Mouse (Mus musculus): ENCODE measurements at regions not wholly inside any gene's neighbourhood (a gene's known extent, or its start where the extent isn't known, plus 50 kb on each side); places are given as distances from the start of the nearest gene placed in this dataset.

DNA sequence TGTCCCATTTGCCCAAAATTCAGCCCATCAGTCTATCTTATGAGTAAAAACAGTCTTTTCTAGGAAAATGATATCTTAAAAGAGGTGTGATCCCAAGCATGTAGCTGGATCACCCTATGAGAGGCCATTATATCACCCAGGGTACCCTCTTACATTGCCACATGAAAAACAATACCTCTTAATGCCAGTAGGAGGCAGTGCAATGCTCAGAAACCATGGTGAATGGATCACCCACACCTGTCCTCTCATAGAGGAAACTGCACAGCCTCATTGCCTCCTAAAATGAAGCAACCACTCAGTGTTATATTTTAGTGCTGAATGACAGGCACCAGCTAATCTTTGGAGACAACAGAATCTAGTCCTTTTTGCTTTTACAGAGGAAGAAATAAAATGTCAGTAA is 114.0 kb upstream of the Nxt1 start:
- DNase-seq, result no peak

DNA sequence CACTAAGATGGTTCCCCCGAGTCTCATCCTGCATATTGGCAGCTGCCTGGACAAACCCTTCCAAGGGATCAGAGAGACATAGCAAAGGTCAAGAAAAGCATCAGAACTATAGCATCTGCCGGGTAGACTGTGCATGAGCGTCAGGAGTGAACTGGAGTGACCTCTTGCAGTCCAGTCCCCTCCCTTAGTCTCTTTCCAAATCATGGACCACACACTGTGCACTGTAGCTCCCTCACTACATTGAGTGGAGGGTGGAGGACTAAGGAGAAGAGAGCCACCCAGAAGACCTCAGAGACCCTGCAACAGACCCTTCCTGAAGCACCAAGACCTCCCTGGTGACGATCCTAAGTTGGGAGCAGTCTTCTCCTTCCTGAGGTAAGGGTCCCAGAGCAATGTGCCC is 107.8 kb upstream of the Cd93 start:
- DNase-seq, result no peak

DNA sequence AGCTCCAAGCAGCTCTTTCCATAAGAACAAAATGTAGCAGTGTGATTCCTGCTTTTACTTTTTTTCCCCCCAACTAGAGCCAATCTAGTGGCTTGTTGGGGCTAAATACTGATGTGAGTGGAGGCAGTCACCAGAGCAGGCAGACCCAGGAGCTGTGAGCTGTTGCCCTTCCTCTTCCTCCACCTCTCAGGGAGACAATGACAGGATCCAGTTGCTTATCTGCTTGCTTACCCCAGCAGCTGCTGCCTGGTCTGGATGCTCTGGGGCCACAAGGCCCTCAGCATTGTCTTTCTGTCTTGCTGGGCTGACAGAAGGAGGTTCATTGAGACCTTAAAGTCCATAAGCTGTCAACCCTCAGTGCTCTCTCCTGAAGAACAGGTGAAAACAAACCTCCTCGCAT is 106.3 kb upstream of the Cd93 start:
- no peak for DNase-seq

DNA sequence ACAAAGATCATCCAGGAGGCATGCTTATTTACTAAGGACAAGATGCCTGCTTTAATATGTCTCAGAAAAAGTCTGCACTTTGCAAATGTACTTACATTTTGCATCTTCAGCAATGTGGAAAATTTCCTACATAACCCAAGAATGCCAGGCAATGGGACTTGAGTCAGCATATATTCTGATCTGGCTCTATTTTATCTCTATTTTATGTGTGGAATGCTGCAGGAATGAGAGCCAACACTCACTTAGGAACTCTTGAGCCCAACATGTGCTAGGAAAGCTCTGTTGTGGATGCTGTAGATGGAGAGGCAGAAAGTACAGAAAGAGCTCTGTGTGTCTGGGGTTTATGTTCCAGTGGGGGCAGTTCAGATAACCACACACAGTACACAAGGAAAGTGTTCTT is 99.0 kb upstream of the Cd93 start:
- no peak for DNase-seq

DNA sequence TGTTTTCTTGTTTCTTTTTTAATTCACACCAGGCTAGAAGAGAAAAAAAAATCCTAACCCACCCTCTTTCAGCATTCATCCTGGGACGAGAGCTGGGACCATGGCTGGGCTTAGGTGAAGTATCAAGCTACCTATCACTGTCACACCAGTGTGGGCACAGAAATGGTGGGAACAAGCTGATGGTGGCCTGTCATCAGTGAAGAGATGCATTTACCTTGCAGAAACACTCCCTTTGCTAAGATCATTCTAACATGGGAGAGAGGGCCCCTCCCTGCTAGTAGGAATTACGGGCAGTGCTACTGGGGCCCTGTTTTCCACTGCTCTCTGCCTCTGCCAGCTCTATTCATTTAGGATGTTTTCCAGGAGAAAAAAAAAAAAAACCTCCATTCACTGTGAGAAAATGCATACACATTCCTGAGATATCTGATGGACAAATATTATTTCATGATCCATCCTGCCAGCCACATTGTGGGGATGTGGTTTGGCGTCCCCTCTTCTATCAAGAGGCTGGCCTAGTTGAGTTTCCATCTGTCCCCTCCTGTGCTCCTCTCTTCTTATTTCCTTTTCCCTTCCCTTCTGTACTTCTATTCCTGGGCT is 94.6 kb upstream of the Cd93 start:
- DNase-seq, result no peak

DNA sequence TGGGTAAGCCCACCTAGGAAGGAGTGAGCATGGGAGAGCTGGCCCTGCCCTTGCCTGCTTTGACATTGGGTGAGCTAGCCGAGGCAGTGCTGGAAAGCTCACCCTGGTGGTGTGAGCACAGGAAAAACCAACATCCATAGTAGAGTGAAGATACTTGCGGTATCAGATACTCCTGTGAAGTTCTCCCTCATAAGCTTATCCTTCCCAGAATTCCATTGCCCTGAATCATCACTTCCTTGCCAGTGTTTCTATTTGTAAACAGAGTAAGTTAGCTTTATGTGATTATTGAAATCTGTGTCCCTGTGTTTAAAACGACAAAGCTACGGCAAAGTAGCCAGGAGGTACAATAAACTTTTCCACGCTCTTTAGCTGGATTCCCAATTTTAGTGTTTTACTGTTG is 93.9 kb upstream of the Cd93 start:
- no peak for DNase-seq

DNA sequence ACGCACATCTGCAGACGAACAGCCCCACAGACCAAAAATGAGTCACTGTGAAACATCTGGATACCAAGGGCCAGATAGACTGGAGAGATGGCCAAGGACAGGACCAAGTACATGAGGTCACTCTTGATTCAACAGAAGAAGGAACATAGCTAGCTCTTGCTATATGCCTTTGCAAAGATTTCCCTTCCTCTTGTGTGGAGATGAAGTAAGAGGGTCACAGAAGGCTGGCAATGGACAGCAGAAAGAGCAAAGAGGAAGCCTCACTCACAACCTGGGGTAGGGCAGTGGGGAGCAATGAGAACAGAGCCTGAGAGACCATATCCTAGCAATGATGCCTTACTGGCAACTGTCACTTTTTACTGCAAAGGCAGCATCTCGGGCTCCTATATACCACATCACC is 93.2 kb upstream of the Cd93 start:
- no peak for DNase-seq

DNA sequence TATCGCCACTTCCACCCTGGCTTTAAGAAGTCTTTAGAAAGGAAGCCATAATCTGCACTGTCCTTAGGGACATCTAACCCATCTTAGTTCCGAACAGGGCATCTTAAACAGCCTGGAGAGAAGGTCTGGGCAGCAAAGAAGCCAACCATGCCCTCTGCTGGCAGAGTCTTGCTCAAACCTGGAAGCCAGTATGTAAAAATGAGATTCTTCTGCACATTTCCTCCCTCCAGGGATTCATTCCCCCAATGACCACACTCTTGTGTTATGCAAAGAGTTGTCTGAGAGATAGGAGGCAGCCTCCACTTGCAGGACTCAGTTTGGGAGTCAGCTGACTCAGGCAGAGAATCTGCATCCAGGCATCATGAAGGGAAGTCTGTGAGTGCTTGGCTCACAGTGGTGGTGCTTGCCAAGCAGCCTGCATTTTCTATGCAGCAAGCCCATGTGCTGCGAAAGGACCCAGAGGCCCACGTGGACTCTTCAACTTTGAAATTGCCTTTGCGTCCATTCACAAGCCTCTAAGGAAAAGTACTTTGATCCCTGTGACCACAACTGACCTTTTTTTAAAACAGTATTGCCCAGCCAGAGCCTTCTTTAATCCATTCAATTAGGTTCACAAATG is 92.3 kb upstream of the Cd93 start:
- peak in 1 of 2 experiments; percentile 12 for DNase-seq

DNA sequence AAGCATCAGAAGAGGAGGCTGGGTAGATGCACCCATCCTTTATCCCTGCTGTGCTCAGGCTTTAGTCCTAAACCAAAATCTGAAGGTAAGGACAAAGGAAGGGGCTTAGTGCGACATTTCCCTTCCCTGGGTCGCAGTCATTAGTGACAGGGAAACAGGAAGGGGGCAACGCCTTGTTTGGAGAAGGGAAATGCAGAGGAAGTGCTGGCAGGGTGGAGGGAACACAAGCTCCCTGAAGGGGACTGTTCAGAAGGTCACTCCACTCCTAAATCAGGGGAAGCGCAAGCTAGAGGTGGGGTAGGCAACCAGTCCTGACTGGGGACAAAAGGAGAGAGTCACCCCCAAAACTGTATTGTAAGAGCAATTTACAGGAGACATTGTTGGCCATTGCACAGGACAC is 88.7 kb upstream of the Cd93 start:
- no peak for DNase-seq

DNA sequence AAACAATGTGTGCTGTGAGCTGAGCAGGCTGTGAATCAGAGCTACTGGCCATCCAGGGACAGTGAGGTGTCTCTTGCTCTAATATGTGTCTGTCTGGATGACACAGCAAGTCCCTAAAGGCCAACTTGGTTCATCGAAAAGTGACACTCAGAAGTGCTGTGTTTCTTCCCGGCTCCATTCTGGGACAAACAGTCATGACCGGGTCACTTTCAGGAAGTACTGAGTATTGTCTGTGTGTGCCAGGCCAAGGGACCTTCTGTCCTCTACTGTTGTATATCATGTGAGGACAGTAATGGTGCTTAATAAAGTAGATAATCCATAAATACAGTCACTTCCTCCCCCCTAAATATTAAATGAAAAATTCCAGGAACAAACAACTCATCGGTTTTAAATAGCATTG is 87.2 kb upstream of the Cd93 start:
- no peak for DNase-seq

DNA sequence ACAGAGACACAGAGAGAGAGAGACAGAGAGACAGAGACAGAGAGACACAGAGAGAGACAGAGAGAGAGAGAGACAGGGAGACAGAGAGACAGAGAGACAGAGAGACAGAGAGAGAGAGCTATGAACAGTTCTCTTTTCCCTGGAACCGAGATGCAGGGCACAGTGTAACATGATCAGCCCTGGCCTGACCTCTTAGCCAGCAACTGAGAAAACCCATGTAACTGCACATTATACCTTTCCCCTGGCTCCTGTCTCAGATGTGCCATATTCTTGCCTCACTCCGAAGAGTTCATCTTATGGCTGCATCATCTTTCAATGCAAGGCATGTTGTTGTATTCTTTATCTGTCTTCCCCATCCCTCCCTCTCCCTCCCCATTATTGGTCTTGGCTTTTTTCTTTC is 86.5 kb upstream of the Cd93 start:
- no peak for DNase-seq

DNA sequence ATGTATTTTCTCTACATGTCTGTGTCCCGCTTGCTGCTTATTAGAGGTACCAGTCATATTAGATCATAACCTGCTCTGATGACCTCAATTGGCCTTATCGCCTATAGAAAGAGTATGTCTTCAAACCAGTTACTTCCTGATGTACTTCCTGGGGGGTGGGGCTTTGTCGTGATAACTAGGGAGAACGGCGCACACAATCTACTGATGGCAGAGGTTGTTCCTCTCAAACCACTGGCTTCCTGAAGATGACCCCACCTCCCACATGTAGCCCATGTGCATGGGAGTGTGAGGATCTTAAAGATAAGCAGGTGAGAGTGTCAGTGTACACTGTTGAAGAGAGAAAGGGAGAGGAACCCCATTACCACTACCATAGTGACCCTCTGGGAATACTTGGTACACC is 84.4 kb upstream of the Cd93 start:
- no peak for DNase-seq

DNA sequence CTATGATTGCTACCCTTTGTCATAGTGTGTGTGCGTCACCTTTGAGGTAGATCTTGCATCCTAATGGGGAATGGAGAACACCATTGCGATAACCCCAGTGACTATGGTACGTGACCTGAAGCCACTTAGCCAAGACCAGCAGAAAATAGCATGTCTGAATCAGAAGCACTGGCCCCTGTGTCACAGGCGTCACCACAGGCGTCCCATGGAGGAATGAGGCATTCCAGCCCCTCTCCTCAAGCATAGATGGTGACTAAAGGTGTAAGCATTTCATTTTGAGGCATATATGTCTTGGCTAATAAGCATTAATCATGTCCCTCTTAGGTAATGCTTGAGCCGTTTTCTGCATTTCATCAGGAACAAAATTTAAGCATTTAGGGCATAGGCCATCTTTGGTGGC is 82.1 kb upstream of the Cd93 start:
- no peak for DNase-seq

DNA sequence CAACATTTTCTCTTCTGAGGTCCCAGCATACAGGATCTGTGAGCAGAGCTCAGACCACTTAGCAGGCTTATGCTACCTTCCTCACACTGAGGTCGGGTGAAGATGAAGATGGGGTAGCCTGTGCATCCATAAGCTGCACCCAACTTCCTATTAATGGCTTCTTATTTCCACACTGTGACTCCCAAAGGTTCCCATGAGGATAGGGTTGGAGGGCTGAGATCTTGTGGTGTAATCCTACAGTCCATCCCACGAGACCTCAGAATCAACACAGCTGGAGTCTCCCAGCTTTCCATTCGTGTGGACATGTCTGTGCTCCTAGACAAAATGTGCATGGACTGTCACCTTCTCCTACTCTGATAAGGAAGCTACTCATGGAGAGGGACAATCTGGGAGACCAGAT is 80.0 kb upstream of the Cd93 start:
- DNase-seq, result no peak

DNA sequence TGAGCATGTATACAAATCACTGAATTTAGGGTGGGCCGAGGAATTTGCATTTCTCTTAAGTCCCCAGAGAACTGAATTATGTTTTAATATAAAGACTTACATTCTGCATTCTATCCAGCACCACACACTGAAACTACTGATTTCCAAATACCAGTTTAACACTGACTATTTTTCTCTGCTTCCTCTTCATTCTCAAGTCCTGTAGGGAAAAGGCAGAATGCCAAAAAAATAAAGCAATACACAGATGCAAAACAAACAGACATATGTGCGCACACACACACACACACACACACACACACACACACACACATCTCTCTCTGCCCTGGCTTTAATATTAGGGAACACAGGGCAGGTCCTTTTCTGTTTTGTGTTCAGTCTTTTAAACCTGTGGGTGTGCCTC is 79.6 kb upstream of the Cd93 start:
- no peak for DNase-seq

DNA sequence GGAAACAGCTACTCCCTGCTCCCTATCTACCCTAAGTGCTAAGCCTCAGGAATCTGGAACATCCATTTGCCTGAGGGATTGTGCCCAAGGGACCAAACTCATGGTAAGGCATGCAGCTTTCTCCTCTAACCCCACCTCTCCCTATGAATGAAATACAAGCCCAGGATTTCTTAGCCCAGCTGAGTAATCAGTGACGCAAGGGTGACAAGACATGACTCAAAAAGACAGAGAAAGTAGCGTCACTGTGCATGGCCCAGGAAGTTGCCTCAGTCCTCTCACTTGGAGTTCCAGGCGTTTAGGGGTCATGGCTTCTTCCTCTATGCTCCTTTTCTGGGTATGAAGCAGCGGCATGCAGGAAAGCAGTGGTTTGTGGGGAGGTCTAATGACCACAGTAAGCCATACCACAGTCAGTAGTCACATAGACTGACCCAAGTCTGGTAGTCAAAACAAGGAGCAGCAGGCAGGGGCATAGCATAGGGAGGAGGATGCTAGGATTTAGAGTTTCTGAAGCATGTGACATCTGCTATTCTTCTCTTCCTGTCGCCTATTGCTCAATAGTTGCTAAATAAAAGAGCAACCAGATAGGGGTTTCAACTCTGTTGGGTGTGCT is 78.7 kb upstream of the Cd93 start:
- no peak for DNase-seq

DNA sequence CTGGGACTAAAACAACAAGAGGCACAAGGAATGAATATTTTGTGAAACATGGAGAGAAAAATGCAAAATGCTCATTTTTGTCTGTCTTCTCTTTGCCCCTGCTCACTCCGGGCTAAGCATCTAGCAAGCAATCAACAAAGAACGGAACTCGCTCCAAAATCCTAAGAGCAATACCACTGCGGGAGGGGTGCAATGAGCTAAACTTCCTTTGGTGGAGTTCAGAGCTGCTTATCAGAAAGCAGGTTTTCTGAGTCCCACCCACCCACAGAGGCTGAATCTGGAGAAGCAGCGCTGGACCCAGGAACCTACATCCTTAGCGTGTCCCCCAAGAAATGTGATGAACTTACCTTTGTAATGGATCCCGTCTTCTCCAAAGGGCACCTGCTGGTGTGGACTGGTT is 76.9 kb upstream of the Cd93 start:
- DNase-seq, result no peak

DNA sequence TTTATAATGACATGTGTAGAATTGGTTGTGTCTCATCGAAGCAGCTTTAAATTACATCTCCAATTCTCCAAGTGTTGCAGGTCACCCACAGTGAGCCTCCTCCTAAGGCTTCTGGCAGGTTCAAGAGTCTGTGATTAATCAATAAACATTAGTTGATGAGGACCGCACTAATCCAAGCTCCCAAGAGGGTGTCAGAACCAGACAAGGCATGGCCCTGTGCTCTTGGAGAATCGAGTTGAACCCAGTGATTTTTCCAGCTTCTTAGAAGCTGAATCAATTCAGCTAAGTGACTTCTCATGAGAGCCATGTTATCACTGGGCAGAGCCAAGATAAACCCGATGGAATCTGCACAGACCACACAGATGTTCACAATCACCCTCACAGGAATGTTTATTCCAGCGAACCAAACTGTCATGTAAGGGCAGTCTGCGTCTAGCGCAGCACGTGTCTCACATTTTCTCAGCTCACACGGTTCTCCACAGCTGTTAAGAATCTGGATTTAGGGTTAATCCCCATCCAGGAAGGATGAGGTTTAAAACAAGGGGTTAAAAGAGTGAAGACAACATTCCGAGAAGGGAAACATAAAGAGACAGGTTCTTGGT is 76.4 kb upstream of the Cd93 start:
- DNase-seq, result no peak

DNA sequence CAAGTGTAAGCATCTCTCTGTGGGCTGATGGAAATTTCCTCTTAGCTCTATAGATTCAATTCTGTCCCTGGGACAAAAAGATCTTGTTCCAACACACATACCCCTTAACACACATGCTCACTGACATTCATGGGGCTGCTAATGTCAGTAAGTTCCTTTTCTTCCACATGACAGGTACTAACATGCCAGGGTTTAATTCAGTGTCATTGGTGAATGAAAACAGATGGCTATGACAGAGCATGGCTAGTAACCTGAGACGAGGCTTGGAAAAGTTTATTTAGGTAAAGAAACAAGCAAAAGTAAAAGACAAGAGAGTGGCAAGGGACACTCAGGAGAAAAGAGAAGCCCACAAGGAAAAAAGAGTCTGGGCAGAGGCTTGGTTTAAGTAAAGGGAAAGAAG is 74.5 kb upstream of the Cd93 start:
- DNase-seq, result no peak

DNA sequence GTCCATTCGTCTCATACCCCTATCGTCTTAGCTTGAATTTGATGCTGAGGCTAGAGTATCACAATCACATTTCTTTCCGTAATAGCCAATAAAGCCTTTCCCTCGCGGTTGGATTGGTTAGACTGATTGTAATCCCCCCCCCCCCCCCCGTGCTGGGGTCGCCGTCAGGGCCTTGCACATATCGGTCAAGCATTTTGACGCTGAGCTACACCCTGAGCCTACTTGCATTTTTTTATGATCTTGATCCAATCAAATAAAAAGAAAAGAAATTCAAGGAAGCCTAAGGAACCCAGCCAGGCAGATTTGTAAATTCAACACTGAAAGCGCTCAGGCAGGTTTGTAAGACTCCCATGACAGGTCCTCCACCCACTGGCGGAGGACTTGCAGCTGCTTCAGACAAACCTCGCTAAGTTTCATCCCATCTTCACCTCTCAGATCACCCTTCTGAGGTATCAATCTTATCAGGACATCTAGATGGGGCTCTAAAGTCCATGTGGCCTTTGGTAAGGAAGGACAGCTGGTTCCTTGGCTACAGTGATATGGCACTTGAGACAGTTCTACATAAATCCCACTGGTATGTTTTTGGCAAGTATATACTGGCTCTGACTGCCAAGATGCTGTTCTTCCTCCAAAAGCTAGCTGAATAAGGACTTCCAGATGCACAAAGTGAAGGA is 66.8 kb upstream of the Cd93 start:
- DNase-seq, result no peak

DNA sequence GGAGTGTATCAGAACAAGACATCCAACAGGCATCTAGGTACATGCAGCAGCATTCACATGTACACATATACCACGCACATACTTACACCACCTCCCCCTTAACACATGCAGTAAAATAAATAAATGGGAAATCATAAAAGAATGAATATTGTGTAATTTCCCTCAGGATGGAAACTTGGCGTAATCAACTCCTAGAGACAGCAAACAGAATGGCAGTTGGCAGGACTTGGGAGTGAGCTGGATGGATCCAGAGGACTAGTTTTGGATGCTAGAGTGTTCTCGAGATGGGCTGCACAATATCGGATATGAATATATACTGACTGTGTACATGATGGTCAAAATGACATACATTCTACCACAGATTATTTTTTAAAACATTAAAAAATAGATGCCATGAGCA is 66.0 kb upstream of the Cd93 start:
- no peak for DNase-seq

DNA sequence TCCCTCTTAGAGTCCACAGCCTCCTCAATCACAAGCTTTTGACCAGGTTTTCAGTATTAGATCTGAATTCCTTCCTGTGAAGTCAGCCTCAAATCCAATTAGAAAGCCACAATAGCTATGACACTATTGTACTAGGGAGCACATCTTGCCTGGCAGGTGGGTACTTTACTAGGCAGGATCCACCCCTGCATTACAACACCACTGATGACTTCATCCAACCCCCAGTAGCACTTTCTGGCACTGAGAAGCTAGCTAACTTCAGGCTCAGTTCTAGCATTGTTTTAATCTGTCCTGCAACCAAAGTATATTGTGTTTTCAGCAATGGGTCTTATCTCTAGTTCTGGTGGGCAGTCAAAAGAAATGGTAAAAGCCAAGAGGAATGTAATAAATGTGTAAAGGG is 64.2 kb upstream of the Cd93 start:
- no peak for DNase-seq

DNA sequence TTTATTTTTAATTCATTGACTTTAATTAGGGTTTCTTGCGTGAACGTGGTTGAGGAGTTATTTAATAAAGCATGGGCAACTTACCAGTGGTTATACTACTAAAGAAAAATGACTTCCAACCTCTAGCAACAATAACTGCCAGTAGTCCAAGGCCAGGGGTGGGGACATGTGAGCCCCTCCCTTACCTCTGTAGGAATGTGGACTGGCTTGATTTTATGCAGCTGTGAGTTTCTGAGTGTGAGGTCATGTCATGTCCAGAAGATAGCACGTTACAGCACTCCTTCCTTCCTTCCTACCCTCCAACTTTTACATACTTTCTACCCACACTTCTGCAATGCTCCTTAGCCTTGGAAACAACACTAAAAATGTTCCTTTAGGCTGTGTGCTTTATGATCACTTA is 63.6 kb upstream of the Cd93 start:
- DNase-seq, result no peak

DNA sequence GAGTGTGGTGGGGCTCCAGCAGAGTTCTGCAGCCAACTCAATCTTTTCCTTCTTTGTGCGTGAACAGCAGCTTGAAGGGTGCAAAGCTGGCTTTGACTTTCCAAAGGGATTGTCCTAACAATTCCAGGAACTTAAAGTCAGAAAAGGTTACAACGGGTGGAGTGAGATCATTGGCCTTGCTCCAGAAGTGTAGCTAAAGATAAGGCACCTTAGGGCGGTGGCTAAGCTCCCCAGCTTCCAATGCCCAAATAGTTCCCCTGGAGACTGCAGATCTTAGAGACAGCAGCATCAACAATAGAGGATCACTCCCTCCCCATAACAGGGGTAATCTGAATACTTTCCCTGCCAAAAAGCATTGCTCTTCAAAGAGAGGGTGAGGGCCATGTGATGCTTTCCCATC is 62.3 kb upstream of the Cd93 start:
- DNase-seq, result no peak

All from layer of hippocampus, postnatal 36 days (tissue).